Mouse (Mus musculus) c-Kit-negative CD71-positive TER-119-positive erythroid progenitor cells, embryonic 14.5 days (primary cell): ENCODE data around the gene Carns1.
"Not testable (repeated sequence)": the region's sequence is repeated elsewhere in the genome, so short reads cannot be mapped to it uniquely, and the experiment has no call there.

ENCODE experiments used
- DNase-seq: peaks from one replicate; pipeline ENCODE4 v3.0.0-alpha.2; 2013; ENCODE audit warnings: low read depth, low spot score

The Carns1 gene

DNA sequence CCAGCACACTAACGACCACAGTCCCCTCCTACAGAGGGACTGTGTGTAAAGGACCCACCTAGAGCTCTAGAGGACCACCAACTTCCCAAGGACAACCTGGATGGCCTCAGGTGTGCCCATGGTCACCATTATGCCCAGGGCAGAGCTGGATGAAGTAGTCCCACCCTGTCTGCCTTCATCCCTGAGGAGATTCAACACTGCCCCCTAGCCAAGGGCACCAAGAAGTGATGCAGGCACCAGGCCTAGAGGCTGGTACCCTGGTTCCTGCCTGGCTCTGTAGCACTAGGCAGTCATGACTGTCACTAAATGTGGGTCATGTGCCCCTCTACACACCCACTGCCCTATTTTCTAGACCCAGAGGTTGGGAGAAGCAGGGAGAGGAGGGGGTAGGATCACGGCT lies 43.5 kb downstream of the Carns1 start:
- no peak for DNase-seq

GRCm38 (mm10) chr19:4131075-4131474 lies 44.2 kb downstream of the Carns1 start:
- peak; percentile 58 for DNase-seq

DNA sequence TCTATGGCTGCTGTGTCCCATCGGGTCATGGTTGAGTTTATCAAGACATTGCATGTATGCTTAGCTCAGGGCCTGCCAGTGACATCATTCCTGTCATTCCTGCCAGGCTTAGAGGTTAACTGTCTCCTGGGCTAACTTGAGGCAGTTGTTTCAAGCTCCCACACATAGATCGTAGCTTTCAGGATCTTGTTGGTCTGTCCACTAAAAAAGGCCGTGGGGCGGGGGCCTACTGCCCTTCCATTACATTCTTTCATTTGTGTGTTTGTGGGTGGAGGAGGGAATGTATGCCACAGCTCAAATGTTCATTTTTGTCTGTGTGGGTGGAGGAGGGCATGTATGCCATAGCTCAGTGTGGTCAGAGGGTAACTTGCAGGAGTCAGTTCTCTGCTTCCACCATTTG lies 45.2 kb downstream of the Carns1 start:
- no peak for DNase-seq

GRCm38 (mm10) chr19:4129462-4129861 lies 45.8 kb downstream of the Carns1 start:
- no peak for DNase-seq

DNA sequence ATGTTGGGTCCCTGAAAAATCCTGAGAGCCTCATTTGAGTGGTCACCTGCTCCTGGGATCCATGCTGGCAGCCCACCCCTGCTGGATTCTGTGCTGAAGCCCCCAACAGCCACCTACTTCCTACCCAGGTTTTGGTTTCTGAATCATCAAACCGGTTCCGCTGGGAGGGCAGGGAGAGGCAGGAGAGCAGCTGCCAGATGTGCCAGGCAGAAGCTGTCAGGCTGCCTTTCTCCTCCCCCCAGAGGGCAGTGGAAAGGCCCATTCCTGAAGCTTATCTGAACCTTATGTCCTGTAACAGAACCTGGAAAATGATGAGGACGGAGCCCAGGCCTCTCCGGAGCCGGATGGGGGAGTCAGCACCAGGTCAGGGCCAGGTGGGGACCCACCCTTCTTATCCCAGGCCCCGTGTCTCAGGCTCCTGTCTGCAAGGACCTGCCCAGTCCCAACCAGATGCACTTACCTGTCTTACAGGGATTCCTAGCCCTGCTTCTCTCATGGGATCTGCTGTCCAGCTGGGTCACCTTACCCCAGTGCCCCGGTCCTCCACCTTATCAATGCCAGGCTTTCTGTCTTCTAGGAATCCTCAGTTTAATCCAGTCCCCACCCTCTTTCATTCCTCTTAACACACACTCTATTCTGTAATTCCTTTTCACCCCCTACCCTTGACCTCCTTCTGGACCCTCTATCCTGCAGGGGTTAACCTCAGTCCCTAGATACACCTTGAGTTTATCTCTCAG lies 48.4 kb downstream of the Carns1 start:
- no peak for DNase-seq

GRCm38 (mm10) chr19:4125741-4126696 lies 49.3 kb downstream of the Carns1 start, which contains the start of gene Aip:
Aip (minus strand) TSS chr19:4125858.
- peak; percentile 93 for DNase-seq

DNA sequence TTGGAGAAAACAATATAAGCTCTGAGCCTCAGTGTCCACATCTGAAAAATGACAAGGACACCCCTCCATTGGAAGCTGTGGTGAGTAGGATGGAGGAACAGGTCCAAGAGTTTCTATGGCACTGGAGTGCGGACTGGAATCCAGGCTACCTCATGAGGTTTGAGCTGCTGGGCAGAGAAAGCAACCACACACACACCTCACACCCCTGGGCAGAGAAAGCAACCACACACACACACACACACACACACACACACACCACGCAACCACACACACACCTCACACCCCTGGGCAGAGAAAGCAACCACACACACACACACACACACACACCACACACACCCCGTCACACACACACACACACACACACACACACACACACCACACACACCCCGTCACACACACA lies 50.0 kb downstream of the Carns1 start:
- not testable (repeated sequence) for DNase-seq

- no peak for DNase-seq
These were observed 50.8 kb downstream of the Carns1 start for GRCm38 (mm10) chr19:4124432-4124831.

- no peak for DNase-seq
These were observed 52.6 kb downstream of the Carns1 start for GRCm38 (mm10) chr19:4122411-4123370.

GRCm38 (mm10) chr19:4121896-4122295 lies 53.4 kb downstream of the Carns1 start:
- not testable (repeated sequence) for DNase-seq

- peak; percentile 94 for DNase-seq
These were observed 54.0 kb downstream of the Carns1 start for GRCm38 (mm10) chr19:4121097-4121805.

GRCm38 (mm10) chr19:4120496-4120895 lies 54.8 kb downstream of the Carns1 start:
- no peak for DNase-seq

DNA sequence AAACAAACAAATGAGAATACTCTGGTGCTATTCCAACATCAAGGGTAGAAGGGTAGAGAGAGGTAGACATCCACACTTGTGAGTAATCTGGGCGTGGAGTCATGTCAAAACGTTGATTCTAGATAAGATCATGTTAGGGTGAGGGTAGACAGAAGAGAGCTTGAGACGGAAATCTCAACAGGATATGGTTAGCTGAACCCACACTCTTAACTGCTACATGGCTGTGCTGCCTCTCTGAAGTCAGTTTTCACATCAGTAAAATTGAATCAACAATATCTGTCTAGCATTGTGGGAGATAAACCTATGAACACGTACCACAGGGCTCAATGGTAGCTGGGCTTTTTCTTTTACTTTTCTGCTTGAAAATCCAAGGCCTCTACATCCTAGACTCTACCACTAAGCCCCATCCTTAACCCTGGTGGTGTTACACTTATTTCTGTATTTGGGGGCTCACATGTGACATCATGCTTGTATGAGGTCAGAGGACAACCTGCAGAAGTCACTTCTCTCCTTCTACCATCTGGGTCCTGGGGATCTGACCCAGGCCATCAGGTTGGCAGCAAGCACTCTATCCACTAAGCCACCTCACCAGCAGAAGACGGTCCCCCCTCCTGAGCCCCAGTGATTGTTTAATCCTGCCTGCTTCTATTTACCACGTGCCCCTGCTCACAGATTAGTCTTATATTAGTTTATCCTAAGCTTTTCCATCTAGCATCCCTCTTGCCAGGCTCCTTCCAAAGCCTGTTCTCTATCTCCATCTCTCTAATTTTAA lies 55.4 kb downstream of the Carns1 start:
- no peak for DNase-seq

- no peak for DNase-seq
These were observed 56.9 kb downstream of the Carns1 start for GRCm38 (mm10) chr19:4118350-4118749.

GRCm38 (mm10) chr19:4117006-4117405 lies 58.3 kb downstream of the Carns1 start:
- no peak for DNase-seq

GRCm38 (mm10) chr19:4115816-4116215 lies 59.5 kb downstream of the Carns1 start:
- no peak for DNase-seq

DNA sequence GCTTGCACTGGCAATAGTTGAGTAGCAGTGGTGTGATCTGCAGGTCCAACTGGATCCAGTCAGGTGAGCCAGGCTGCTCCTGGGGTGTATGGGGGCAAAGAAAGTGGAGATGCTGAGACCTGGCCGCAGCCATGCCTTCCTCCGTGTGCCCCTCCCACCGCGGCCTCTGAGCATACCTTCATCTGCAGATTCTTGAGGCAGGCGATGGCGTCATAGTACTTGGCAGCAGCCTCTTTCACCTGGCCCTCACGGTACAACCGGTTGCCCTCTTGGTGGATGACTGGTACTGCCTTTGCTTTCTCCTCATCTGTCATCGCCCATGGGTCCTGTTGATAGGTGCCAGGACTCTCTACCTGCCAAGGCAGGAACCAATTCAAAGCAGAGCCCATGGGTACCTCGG lies 60.1 kb downstream of the Carns1 start:
- DNase-seq = no peak

- no peak for DNase-seq
These were observed 60.7 kb downstream of the Carns1 start for GRCm38 (mm10) chr19:4114551-4114950.
